Mouse (Mus musculus) cortical plate, adult 2 months (tissue): ENCODE results near the gene Hapln2.
A peak's percentile ranks its signal among the peaks of the same experiment; 100 is the strongest.

ENCODE experiments used
- CTCF ChIP-seq: fragments of 200-500 bp; IDR thresholded peaks from 2 replicates; pipeline ENCODE4 v1.5.1; 2011; ENCODE audit warnings: mild to moderate bottlenecking, control low read depth, low read length; ENCODE audit not compliant: insufficient read depth; ENCODE audit errors: extremely low read depth
- POLR2A ChIP-seq: fragments of 200-500 bp; IDR thresholded peaks from 2 replicates; pipeline ENCODE4 v1.6.1; 2011; ENCODE audit warnings: mild to moderate bottlenecking, low read length, control low read depth; ENCODE audit not compliant: insufficient read depth; ENCODE audit errors: extremely low read depth

GRCm38 (mm10) chr3:88057902-88058696 lies 30.7 kb upstream of the Hapln2 start, which contains the start of gene Naxe:
- TF ChIP-seq CTCF (no peak), POLR2A (peak; percentile 87)
